Mouse (Mus musculus) CH12.LX (cell line): ENCODE measurements around the gene Hectd2. TPM values are rescaled to one million over a fixed set of nuclear protein-coding genes. Genes with fewer than 3 reads are reported as not detected.

Experiments used
- DNase-seq: peaks from one replicate; pipeline ENCODE4 v3.0.0-alpha.2; 2013; ENCODE audit errors: extremely low read depth
- H3K27ac ChIP-seq: 2 replicates; pipeline ENCODE4 v1.5.1; 2012; ENCODE audit warnings: low read depth, mild to moderate bottlenecking, control low read depth, moderate library complexity; ENCODE audit not compliant: insufficient read depth
- H3K27me3 ChIP-seq: replicated peaks from 2 replicates; pipeline ENCODE3; 2012; ENCODE audit warnings: inconsistent platforms
- H3K36me3 ChIP-seq, 2 experiments: replicated peaks in 1 of 2; 2 replicates each; pipeline versions ENCODE3 to v1.6.1; 2012; ENCODE audit warnings: inconsistent platforms in 1 of 2, low read length in 1 of 2, mild to moderate bottlenecking in 1 of 2, mixed read lengths in 1 of 2, moderate library complexity in 1 of 2; ENCODE audit not compliant: control insufficient read depth in 1 of 2, insufficient read depth in 1 of 2
- H3K4me1 ChIP-seq, 2 experiments: 2 replicates each; pipeline ENCODE4 v1.6.1; 2012; ENCODE audit warnings: inconsistent platforms in 1 of 2, moderate library complexity in 1 of 2; ENCODE audit not compliant: insufficient read depth in 2 of 2, control insufficient read depth in 1 of 2
- H3K4me2 ChIP-seq: 2 replicates; pipeline ENCODE4 v1.6.1; 2012; ENCODE audit warnings: low read depth, mild to moderate bottlenecking, control low read depth; ENCODE audit not compliant: poor library complexity, insufficient read depth, severe bottlenecking
- H3K4me3 ChIP-seq, 3 experiments: fragments of 150-350 bp in 1 of 3; sonication (generic) in 1 of 3; replicated peaks in 1 of 3; 2 replicates each; pipeline versions ENCODE3 to v1.5.1; 2011 to 2012; ENCODE audit warnings: low read depth in 2 of 3, low read length in 2 of 3, mild to moderate bottlenecking in 2 of 3, moderate library complexity in 2 of 3, control low read depth in 1 of 3, improper control_type of control experiment in 1 of 3, inconsistent platforms in 1 of 3, mixed read lengths in 1 of 3; ENCODE audit not compliant: poor library complexity in 1 of 3
- H3K79me2 ChIP-seq: replicated peaks from 2 replicates; pipeline ENCODE4 v1.6.1; 2012; ENCODE audit warnings: mild to moderate bottlenecking, moderate library complexity; ENCODE audit not compliant: control insufficient read depth, poor library complexity, insufficient read depth, severe bottlenecking; ENCODE audit errors: extremely low read depth
- H3K9ac ChIP-seq: 2 replicates; pipeline ENCODE4 v1.6.1; 2012; ENCODE audit warnings: low read depth, mild to moderate bottlenecking, control low read depth, moderate library complexity; ENCODE audit not compliant: insufficient read depth
- H3K9me3 ChIP-seq: replicated peaks from 2 replicates; pipeline ENCODE3; 2012; ENCODE audit warnings: low read length, inconsistent platforms, mixed read lengths
- BHLHE40 ChIP-seq: IDR thresholded peaks from 2 replicates; pipeline ENCODE4 v1.6.1; 2011; ENCODE audit warnings: mild to moderate bottlenecking, low read depth, low read length, improper control_type of control experiment
- CHD2 ChIP-seq: IDR thresholded peaks from 2 replicates; pipeline ENCODE4 v1.6.1; 2011; ENCODE audit warnings: low read length, improper control_type of control experiment
- E2F4 ChIP-seq: IDR thresholded peaks from 2 replicates; pipeline ENCODE4 v1.6.1; 2011; ENCODE audit warnings: low read depth, low read length, improper control_type of control experiment; ENCODE audit not compliant: insufficient replicate concordance
- EP300 ChIP-seq: IDR thresholded peaks from 2 replicates; pipeline ENCODE4 v1.6.1; 2011; ENCODE audit warnings: low read length, improper control_type of control experiment
- ETS1 ChIP-seq: conservative IDR thresholded peaks from 2 replicates; pipeline ENCODE4 v1.6.1; 2012; ENCODE audit warnings: low read depth, mild to moderate bottlenecking, inconsistent platforms, low read length, improper control_type of control experiment, moderate library complexity
- MEF2A ChIP-seq: IDR thresholded peaks from 2 replicates; pipeline ENCODE4 v1.6.1; 2014; ENCODE audit warnings: low read depth, mild to moderate bottlenecking, inconsistent platforms, low read length, improper control_type of control experiment, borderline replicate concordance
- MYC ChIP-seq: IDR thresholded peaks from 2 replicates; pipeline ENCODE4 v1.6.1; 2011; ENCODE audit warnings: low read depth, mild to moderate bottlenecking, improper control_type of control experiment, low read length
- RAD21 ChIP-seq: IDR thresholded peaks from 2 replicates; pipeline ENCODE4 v1.6.1; 2011; ENCODE audit warnings: low read depth, mild to moderate bottlenecking, low read length, improper control_type of control experiment, moderate library complexity
- RCOR1 ChIP-seq: conservative IDR thresholded peaks from 2 replicates; pipeline ENCODE4 v1.6.1; 2012; ENCODE audit warnings: low read depth, mild to moderate bottlenecking, inconsistent platforms, low read length, improper control_type of control experiment
- USF2 ChIP-seq: conservative IDR thresholded peaks from 2 replicates; pipeline ENCODE4 v1.6.1; 2011; ENCODE audit warnings: low read depth, low read length, improper control_type of control experiment
- ZMIZ1 ChIP-seq: IDR thresholded peaks from 2 replicates; pipeline ENCODE4 v1.6.1; 2012; ENCODE audit warnings: low read depth, mild to moderate bottlenecking, inconsistent platforms, low read length, improper control_type of control experiment
- dilution Hi-C: fragments of 300-500 bp; cut with MboI; formaldehyde crosslinking; loops from 2 replicates; pipeline ENCODE4 v1.14.3; 2020; ENCODE audit warnings: low sequenced_read_pairs; ENCODE audit not compliant: extremely low pct_unique_long_range_greater_than_20kb, extremely low pct_ligation_motif_present
- in situ Hi-C: fragments of 300-500 bp; cut with MboI; formaldehyde crosslinking; loops from 3 replicates; pipeline ENCODE4 v1.14.3; 2019; ENCODE audit warnings: low sequenced_read_pairs, low pct_ligation_motif_present, low pct_unique_long_range_greater_than_20kb, mixed read lengths
- polyA plus RNA-seq: library from polyadenylated mRNA; unstranded; fragments of >175 nt; gene quantifications from 2 replicates; pipeline ENCODE4 v1.2.1, GENCODE M21; 2012; ENCODE audit warnings: low read depth; ENCODE audit not compliant: insufficient read length
- total RNA-seq, 2 experiments: library from RNA; depleted of rRNA; stranded (reverse); fragments of 300-350 nt in 1 of 2; fragments of >200 nt in 1 of 2; gene quantifications; 2 replicates each; pipeline ENCODE4 v1.2.3; 2012 to 2014

Hectd2 gene
- total and polyA plus RNA-seq, 3 experiments: 0.08 to 0.78 (median 0.56) TPM

GRCm38 (mm10) chr19:36518461-36518860 is 36.0 kb upstream of the Hectd2 start:
- in situ Hi-C loops: no loop called here
- peaks cover 7 to 13% of the 10 kb centered on the region in 2 experiments; a peak in 3 of 4 replicates for H3K4me1 ChIP-seq

GRCm38 (mm10) chr19:36521568-36521967 is 32.9 kb upstream of the Hectd2 start:
- H3K79me2 ChIP-seq: no peaks in the 10 kb centered on the region
- no peak overlapping the region for H3K27ac ChIP-seq
- H3K4me1 ChIP-seq: peaks cover 7 to 13% of the 10 kb centered on the region in 2 experiments; a peak in 3 of 4 replicates
- H3K9me3 ChIP-seq: no peaks in the 10 kb centered on the region
- in situ Hi-C loops (no loop called here), dilution Hi-C loops (no loop called here)
- H3K9ac ChIP-seq: no peak overlapping the region
- no peaks in the 10 kb centered on the region for H3K27me3 ChIP-seq
- no peaks in the 10 kb centered on the region for H3K36me3 ChIP-seq
- H3K4me3 ChIP-seq: no peak overlapping the region
- H3K4me2 ChIP-seq: no peak overlapping the region
- TF ChIP-seq E2F4: no peak
- no peak for TF ChIP-seq ETS1
- no peak for TF ChIP-seq RCOR1
- DNase-seq: no peak

More at GRCm38 (mm10) chr19:36518461-36518860, 36.0 kb upstream of the Hectd2 start:
- Histone ChIP-seq H3K27ac (no peak overlapping the region), H3K9ac (no peak overlapping the region), H3K27me3 (no peaks in the 10 kb centered on the region), H3K4me3 (no peak overlapping the region), H3K4me2 (no peak overlapping the region), H3K79me2 (no peaks in the 10 kb centered on the region), H3K36me3 (no peaks in the 10 kb centered on the region), H3K9me3 (no peaks in the 10 kb centered on the region)
- no peak for DNase-seq
- dilution Hi-C loops: no loop called here
- TF ChIP-seq RAD21: no peak
- no peak for TF ChIP-seq MYC
- no peak for TF ChIP-seq EP300
- TF ChIP-seq USF2: no peak
- TF ChIP-seq CHD2: no peak
- TF ChIP-seq, all 38 proteins: peak for 0

GRCm38 (mm10) chr19:36522558-36523195 is 31.8 kb upstream of the Hectd2 start:
- H3K27me3 ChIP-seq: no peaks in the 10 kb centered on the region
- no peaks in the 10 kb centered on the region for H3K79me2 ChIP-seq
- H3K9ac ChIP-seq: no peak overlapping the region
- dilution Hi-C loops: no loop called here
- in situ Hi-C loops: no loop called here
- DNase-seq: peak; percentile 45
- no peaks in the 10 kb centered on the region for H3K9me3 ChIP-seq
- TF ChIP-seq ZMIZ1 (no peak), MEF2A (peak; percentile 22; the same call in 1 of the 2 replicates), BHLHE40 (peak; percentile 55)
- no peak overlapping the region for H3K4me2 ChIP-seq
- no peak overlapping the region for H3K27ac ChIP-seq
- peaks cover 7 to 13% of the 10 kb centered on the region in 2 experiments; a peak in 3 of 4 replicates for H3K4me1 ChIP-seq
- no peaks in the 10 kb centered on the region for H3K36me3 ChIP-seq
- no peak overlapping the region for H3K4me3 ChIP-seq
